Mouse (Mus musculus): ENCODE measurements around the gene Hcn1.

DNA sequence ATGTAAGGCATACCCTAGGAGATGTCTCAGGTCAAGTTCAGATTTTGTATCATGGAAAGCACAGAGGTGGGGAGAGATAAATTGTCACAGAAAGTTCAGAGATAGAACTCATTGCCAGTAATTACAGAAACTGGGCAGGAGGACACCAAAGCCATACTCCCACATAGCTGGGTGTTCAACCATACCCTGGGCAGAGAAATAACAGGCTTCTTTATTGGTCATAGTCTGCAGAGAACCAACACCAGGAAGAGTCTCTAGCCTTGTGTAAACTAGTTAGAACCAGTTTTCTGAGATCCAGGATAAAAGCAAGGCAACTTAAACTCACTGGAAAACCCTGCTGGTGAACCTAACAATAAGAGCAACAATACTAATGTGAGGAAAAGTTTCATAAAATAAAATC lies 362.5 kb downstream of the Hcn1 start:
- TF ChIP-seq CTCF (IDR thresholded peaks at IDR 0.05; ENCODE audit: low read depth) = no peak
- TF ChIP-seq EP300 (optimal IDR thresholded peaks at IDR 0.05) = no peak
